Mouse (Mus musculus) kidney, postnatal 0 days (tissue): ENCODE data around the gene B4galt7. TPM values are rescaled to one million over a fixed set of nuclear protein-coding genes. Genes with fewer than 3 reads are reported as not detected.

Experiments used
- ATAC-seq: fragments of 200-750 bp; cut with Nextera tagmentation; replicated peaks from 2 replicates; pipeline ENCODE4 v1.8.0; 2017; ENCODE audit warnings: low read depth, moderate number of reproducible peaks, moderate TSS enrichment, moderate library complexity; ENCODE audit not compliant: low FRiP score
- DNase-seq: peaks from one replicate; pipeline ENCODE4 v3.0.0-alpha.2; 2016; ENCODE audit warnings: low spot score
- H3K27ac ChIP-seq: fragments of 300-500 bp; sonication (generic); 2 replicates; pipeline ENCODE4 v1.5.1; 2014; ENCODE audit warnings: mild to moderate bottlenecking
- H3K27me3 ChIP-seq: fragments of 300-500 bp; sonication (generic); 2 replicates; pipeline ENCODE4 v1.6.1; 2014; ENCODE audit warnings: low read length, mixed read lengths; ENCODE audit not compliant: insufficient read depth
- H3K36me3 ChIP-seq: fragments of 300-500 bp; sonication (generic); 2 replicates; pipeline ENCODE4 v1.6.1; 2014; ENCODE audit warnings: low read length, mixed read lengths; ENCODE audit not compliant: insufficient read depth
- H3K4me1 ChIP-seq: fragments of 300-500 bp; sonication (generic); replicated peaks from 2 replicates; pipeline ENCODE4 v1.6.1; 2014; ENCODE audit warnings: antibody characterized with exemption, low read length, mixed read lengths; ENCODE audit not compliant: insufficient read depth
- H3K4me2 ChIP-seq: fragments of 300-500 bp; sonication (generic); 2 replicates; pipeline ENCODE4 v1.6.1; 2014; ENCODE audit warnings: mild to moderate bottlenecking, low read length, moderate library complexity, mixed read lengths
- H3K4me3 ChIP-seq: fragments of 300-500 bp; sonication (generic); replicated peaks from 2 replicates; pipeline ENCODE4 v1.5.1; 2014; ENCODE audit warnings: low read depth, low read length
- H3K9ac ChIP-seq: fragments of 300-500 bp; sonication (generic); 2 replicates; pipeline ENCODE4 v1.6.1; 2014; ENCODE audit warnings: low read depth, low read length
- H3K9me3 ChIP-seq: fragments of 300-500 bp; sonication (generic); replicated peaks from 2 replicates; pipeline ENCODE4 v1.6.1; 2016; ENCODE audit warnings: low read length, inconsistent platforms, mixed read lengths
- CTCF ChIP-seq: IDR thresholded peaks from 2 replicates; pipeline ENCODE4 v1.5.1; 2016; ENCODE audit warnings: antibody characterized with exemption, low read depth, mild to moderate bottlenecking, moderate library complexity
- WGBS: fragments of 180-500 bp; shearing (Covaris S2); extraction: QIAGEN DNeasy Blood & Tissue Kit; methylation state at CpG from one replicate; pipeline ENCODE4 v1.1.7; 2014; 5-methylcytosine and 5-hydroxymethylcytosine counted together
- polyA plus RNA-seq: library from polyadenylated mRNA; unstranded; fragments of >200 nt; fragmentation: Nextera tagmentation; extraction: Ambion mirVana; gene quantifications from 2 replicates; pipeline ENCODE4 v1.2.1, GENCODE M21; 2015

Gene B4galt7
- polyA plus RNA-seq, 1 experiment from 2014 or later: 20.1 TPM

DNA sequence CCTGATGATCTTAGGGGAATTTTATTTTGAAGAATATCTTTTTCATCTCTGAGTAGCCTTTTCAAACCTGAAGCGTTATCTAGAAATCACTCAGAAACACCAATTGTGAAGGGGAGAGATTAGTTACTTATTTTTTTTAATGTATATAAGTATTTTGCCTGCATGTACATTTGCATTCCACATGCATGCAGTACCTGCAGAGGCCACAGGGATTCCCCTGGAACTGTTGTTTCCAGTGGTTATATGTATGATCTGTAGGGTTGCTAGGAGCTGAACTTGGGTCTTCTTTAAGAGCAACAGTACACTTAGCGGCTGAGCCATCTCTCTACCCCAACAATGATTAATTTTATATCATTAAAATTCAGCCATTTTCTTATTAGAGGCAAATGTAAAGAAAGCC, 44.8 kb downstream of the B4galt7 start:
- Histone ChIP-seq H3K4me1 (no peaks in the 10 kb centered on the region), H3K9me3 (no peaks in the 10 kb centered on the region), H3K9ac (no peak overlapping the region), H3K4me3 (no peak overlapping the region), H3K4me2 (no peak overlapping the region), H3K27me3 (no peaks in the 10 kb centered on the region), H3K36me3 (peaks cover 47% of the 10 kb centered on the region), H3K27ac (no peak overlapping the region)
- peak; percentile 55 for TF ChIP-seq CTCF
- WGBS: 81% methylated on average over 2 of the region's 2 CpGs
- DNase-seq (peak; percentile 57), ATAC-seq (peak; percentile 54; the same call in 1 of the 2 replicates)

DNA sequence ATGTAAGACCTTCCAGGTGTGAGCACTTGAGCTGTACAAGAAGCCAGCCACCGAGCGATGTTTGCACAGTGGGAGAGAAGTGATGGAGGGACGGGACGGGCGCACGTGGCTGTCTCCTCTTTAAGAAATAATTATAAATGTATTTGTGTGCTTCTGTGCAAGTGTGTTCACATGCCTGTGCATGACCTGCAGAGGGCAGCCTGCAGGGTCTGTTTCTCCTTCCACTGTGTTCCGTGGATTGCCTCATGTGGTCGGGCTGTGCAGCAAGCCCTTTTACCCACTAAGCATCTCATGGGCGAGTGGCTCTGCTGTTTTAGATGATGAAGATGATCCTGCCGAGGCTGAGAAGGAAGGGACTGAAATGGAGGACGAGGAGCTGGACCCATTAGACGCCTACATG, 50.4 kb downstream of the B4galt7 start:
- Histone ChIP-seq H3K4me3 (no peak overlapping the region), H3K27me3 (no peaks in the 10 kb centered on the region), H3K9ac (no peak overlapping the region), H3K4me2 (no peak overlapping the region), H3K36me3 (peaks cover 80% of the 10 kb centered on the region), H3K9me3 (no peaks in the 10 kb centered on the region), H3K4me1 (no peaks in the 10 kb centered on the region), H3K27ac (no peak overlapping the region)
- ATAC-seq (no peak), DNase-seq (no peak)
- WGBS: 87% methylated on average over 12 of the region's 12 CpGs
- peak; percentile 44; the same call in 1 of the 2 replicates for TF ChIP-seq CTCF

- 91% methylated on average over 6 of the region's 6 CpGs for WGBS
- DNase-seq: no peak
- ATAC-seq: no peak
- no peak overlapping the region for H3K27ac ChIP-seq
- no peak overlapping the region for H3K4me3 ChIP-seq
- H3K27me3 ChIP-seq: no peaks in the 10 kb centered on the region
- H3K9me3 ChIP-seq: no peaks in the 10 kb centered on the region
- H3K4me1 ChIP-seq: no peaks in the 10 kb centered on the region
- no peak overlapping the region for H3K9ac ChIP-seq
- peaks cover 81% of the 10 kb centered on the region for H3K36me3 ChIP-seq
- TF ChIP-seq CTCF: no peak
- no peak overlapping the region for H3K4me2 ChIP-seq
These were observed 51.3 kb downstream of the B4galt7 start for GRCm38 (mm10) chr13:55650980-55651379.

Other genes with a start within 250 kb of the B4galt7 start
- 93.7 and 103 TPM in 2 replicates for gene Lman2, start 237.1 kb upstream of the B4galt7 start, polyA plus RNA-seq
- 1.6 and 1.7 TPM in 2 replicates for gene Rgs14, start 230.2 kb upstream of the B4galt7 start, polyA plus RNA-seq
- 344 and 465 TPM in 2 replicates for gene Slc34a1, start 201.7 kb upstream of the B4galt7 start, polyA plus RNA-seq
- gene Pfn3, start 184.7 kb upstream of the B4galt7 start, polyA plus RNA-seq: not detected in 2 replicates
- 0.05 and 0.45 TPM in 2 replicates for gene F12, start 173.1 kb upstream of the B4galt7 start, polyA plus RNA-seq
- 29.5 and 29.8 TPM in 2 replicates for gene Grk6, start 154.8 kb upstream of the B4galt7 start, polyA plus RNA-seq
- 0.63 and 0.75 TPM in 2 replicates for gene Prr7, start 135.6 kb upstream of the B4galt7 start, polyA plus RNA-seq
- gene Dbn1, start 111.8 kb upstream of the B4galt7 start, polyA plus RNA-seq: 104 and 125 TPM in 2 replicates
- 112 and 124 TPM in 2 replicates for gene Pdlim7, start 86.2 kb upstream of the B4galt7 start, polyA plus RNA-seq
- 1.7 and 1.8 TPM in 2 replicates for gene Dok3, start 70.6 kb upstream of the B4galt7 start, polyA plus RNA-seq
- gene Ddx41, start 63.2 kb upstream of the B4galt7 start, polyA plus RNA-seq: 60.1 and 60.3 TPM in 2 replicates
- 23.9 and 24.9 TPM in 2 replicates for gene Fam193b, start 28.8 kb upstream of the B4galt7 start, polyA plus RNA-seq
- gene Tmed9, start 26.2 kb upstream of the B4galt7 start, polyA plus RNA-seq: 136 and 160 TPM in 2 replicates
- gene Caml, start 23.1 kb downstream of the B4galt7 start, polyA plus RNA-seq: 50.6 and 53.0 TPM in 2 replicates
- gene Ddx46, start 35.1 kb downstream of the B4galt7 start, polyA plus RNA-seq: 27.4 and 28.3 TPM in 2 replicates
- 40.7 and 41.2 TPM in 2 replicates for gene B230219D22Rik, start 93.2 kb downstream of the B4galt7 start, polyA plus RNA-seq
- 94.5 and 102 TPM in 2 replicates for gene Txndc15, start 114.8 kb downstream of the B4galt7 start, polyA plus RNA-seq
- gene Pcbd2, start 127.5 kb downstream of the B4galt7 start, polyA plus RNA-seq: 64.7 and 68.5 TPM in 2 replicates
- 0.10 and 0.14 TPM in 2 replicates for gene Catsper3, start 184.7 kb downstream of the B4galt7 start, polyA plus RNA-seq
- 0.08 TPM in 1 of 2 replicates, not detected in the other for gene Pitx1, start 236.3 kb downstream of the B4galt7 start, polyA plus RNA-seq